Mouse (Mus musculus): ENCODE results near the gene Vasp. TPM values are rescaled to one million over a fixed set of nuclear protein-coding genes. Genes with fewer than 3 reads are reported as not detected.

Gene Vasp
- polyA plus RNA-seq, 1 experiment from 2014 or later: 69.3 TPM

GRCm38 (mm10) chr7:19301461-19302263 lies 30.0 kb upstream of the Vasp start:
- Histone ChIP-seq H3K9me3 (no peaks in the 10 kb centered on the region), H3K4me3 (peak overlapping the region; percentile 23), H3K27ac (no peak overlapping the region), H3K27me3 (peaks cover 53% of the 10 kb centered on the region), H3K4me1 (peaks cover 15% of the 10 kb centered on the region), H3K9ac (peak overlapping the region; percentile 19), H3K36me3 (no peaks in the 10 kb centered on the region), H3K4me2 (replicated peaks) (peak overlapping the region; percentile 43)
- no peak for ATAC-seq (ENCODE audit: insufficient number of reproducible peaks, insufficient read depth, low FRiP score, low TSS enrichment)
- WGBS: 11% methylated on average over 16 of the region's 16 CpGs

GRCm38 (mm10) chr7:19300501-19301421 lies 29.1 kb upstream of the Vasp start:
- Histone ChIP-seq H3K4me3 (peak overlapping the region; percentile 42), H3K9ac (peak overlapping the region; percentile 4; the same call in 1 of the 2 replicates)

GRCm38 (mm10) chr7:19299194-19299593 lies 27.6 kb upstream of the Vasp start:
- no peak overlapping the region for H3K27ac ChIP-seq
- no peaks in the 10 kb centered on the region for H3K36me3 ChIP-seq
- H3K4me1 ChIP-seq: peaks cover 15% of the 10 kb centered on the region
- H3K4me3 ChIP-seq: no peak overlapping the region
- no peak for ATAC-seq (ENCODE audit: insufficient number of reproducible peaks, insufficient read depth, low FRiP score, low TSS enrichment)
- H3K27me3 ChIP-seq: peaks cover 28% of the 10 kb centered on the region
- 24% methylated on average over 3 of the region's 3 CpGs for WGBS
- H3K9me3 ChIP-seq: no peaks in the 10 kb centered on the region
- H3K4me2 ChIP-seq (replicated peaks): no peak overlapping the region
- no peak overlapping the region for H3K9ac ChIP-seq

More at GRCm38 (mm10) chr7:19300501-19301421, 29.1 kb upstream of the Vasp start:
- H3K4me2 ChIP-seq (replicated peaks): peak overlapping the region; percentile 43
- under 1% methylated on average over 29 of the region's 29 CpGs for WGBS
- H3K27ac ChIP-seq: no peak overlapping the region
- ATAC-seq (ENCODE audit: insufficient number of reproducible peaks, insufficient read depth, low FRiP score, low TSS enrichment): peak; percentile 83
- no peaks in the 10 kb centered on the region for H3K9me3 ChIP-seq
- H3K36me3 ChIP-seq: no peaks in the 10 kb centered on the region
- H3K27me3 ChIP-seq: peaks cover 44% of the 10 kb centered on the region
- H3K4me1 ChIP-seq: peaks cover 15% of the 10 kb centered on the region

GRCm38 (mm10) chr7:19297794-19298193 lies 26.2 kb upstream of the Vasp start:
- ATAC-seq (ENCODE audit: insufficient number of reproducible peaks, insufficient read depth, low FRiP score, low TSS enrichment): no peak
- Histone ChIP-seq H3K4me3 (no peak overlapping the region), H3K36me3 (no peaks in the 10 kb centered on the region), H3K4me2 (replicated peaks) (no peak overlapping the region), H3K4me1 (peaks cover 7% of the 10 kb centered on the region), H3K27me3 (peaks cover 14% of the 10 kb centered on the region), H3K9me3 (no peaks in the 10 kb centered on the region), H3K27ac (no peak overlapping the region), H3K9ac (no peak overlapping the region)
- 89% methylated on average over 5 of the region's 5 CpGs for WGBS

GRCm38 (mm10) chr7:19297034-19297433 lies 25.4 kb upstream of the Vasp start:
- H3K9ac ChIP-seq: no peak overlapping the region
- H3K4me3 ChIP-seq: no peak overlapping the region
- H3K4me1 ChIP-seq: peaks cover 7% of the 10 kb centered on the region
- no peaks in the 10 kb centered on the region for H3K36me3 ChIP-seq
- peaks cover 7% of the 10 kb centered on the region for H3K27me3 ChIP-seq
- 86% methylated on average over 6 of the region's 6 CpGs for WGBS
- no peak overlapping the region for H3K27ac ChIP-seq
- H3K4me2 ChIP-seq (replicated peaks): no peak overlapping the region
- ATAC-seq (ENCODE audit: insufficient number of reproducible peaks, insufficient read depth, low FRiP score, low TSS enrichment): no peak
- no peaks in the 10 kb centered on the region for H3K9me3 ChIP-seq

DNA sequence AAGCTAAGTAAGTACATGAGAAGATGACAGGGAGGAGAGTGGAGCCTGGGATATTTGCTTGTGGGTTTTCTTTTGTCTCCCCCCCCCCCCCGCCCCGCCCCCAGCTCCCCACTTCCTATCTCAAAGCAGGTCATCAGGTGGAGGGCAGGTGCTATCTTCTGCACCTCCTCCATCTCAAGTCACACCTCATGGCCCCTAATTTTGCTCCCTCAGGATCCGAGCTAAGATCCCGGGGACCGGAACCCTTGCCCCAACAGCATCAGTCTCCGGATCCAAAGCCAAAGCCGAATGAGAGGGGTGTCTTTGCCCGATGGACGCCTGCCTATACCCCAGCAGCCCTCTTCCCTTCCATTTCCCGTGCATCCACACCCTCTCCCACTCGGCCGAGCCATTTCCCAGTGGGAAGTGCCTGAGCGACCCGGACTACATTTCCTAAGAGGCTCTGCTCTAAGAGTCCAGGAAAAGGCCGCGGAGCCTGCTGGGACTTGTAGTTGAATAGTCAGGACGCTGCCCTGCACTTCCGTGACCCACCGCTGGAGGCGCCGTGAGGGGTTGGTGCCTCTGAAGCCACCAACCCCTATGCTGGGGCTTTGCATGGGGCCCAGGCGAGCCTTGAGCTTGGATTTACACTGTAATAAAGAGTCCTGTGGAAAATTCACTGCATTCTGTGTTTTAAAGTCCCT lies 24.0 kb upstream of the Vasp start:
- Histone ChIP-seq H3K27me3 (no peaks in the 10 kb centered on the region), H3K9ac (no peak overlapping the region), H3K4me2 (replicated peaks) (peak overlapping the region; percentile 60), H3K9me3 (no peaks in the 10 kb centered on the region), H3K27ac (no peak overlapping the region), H3K4me1 (peaks cover 12% of the 10 kb centered on the region; the same call in 1 of the 2 replicates), H3K4me3 (peak overlapping the region; percentile 29), H3K36me3 (no peaks in the 10 kb centered on the region)
- peak; percentile 54; the same call in 1 of the 2 replicates for ATAC-seq (ENCODE audit: insufficient number of reproducible peaks, insufficient read depth, low FRiP score, low TSS enrichment)
- WGBS: 18% methylated on average over 21 of the region's 22 CpGs

DNA sequence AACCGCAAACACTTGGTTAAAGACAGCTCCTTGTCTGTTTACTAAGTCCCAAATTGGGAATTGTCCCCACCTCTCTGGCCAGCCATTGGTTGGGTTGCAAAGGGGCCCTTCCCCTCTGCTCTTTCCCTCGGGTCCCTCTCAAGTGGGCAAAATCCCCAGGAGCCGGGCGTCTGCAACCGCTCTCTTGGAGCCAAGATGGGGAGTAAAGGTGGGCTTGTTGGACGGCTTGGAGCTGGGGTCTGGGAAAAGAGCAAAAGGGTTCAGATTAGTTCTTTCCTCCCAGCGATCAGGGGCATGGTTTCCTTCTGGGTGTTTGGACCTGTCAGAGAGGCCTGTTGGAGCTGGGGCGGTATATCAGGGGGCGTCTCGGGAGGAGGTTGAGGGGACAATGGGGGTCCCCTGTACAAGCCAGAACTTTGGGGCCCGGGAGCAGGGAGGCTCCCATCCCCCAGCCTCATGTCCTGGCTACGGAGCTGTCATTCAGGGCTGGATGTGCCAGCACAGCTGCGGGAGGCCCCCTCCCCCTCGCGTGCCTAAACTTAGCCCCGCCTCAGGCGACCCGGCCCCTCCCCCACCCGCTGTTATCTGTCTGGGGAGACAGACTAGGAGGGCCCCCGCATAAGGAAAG lies 19.5 kb upstream of the Vasp start:
- Histone ChIP-seq H3K36me3 (no peaks in the 10 kb centered on the region), H3K4me3 (peak overlapping the region; percentile 26), H3K9me3 (no peaks in the 10 kb centered on the region), H3K4me1 (peaks cover 13% of the 10 kb centered on the region), H3K27ac (no peak overlapping the region), H3K9ac (peak overlapping the region; percentile 39), H3K4me2 (replicated peaks) (peak overlapping the region; percentile 50), H3K27me3 (no peaks in the 10 kb centered on the region)
- WGBS: 2% methylated on average over 20 of the region's 20 CpGs
- ATAC-seq (ENCODE audit: insufficient number of reproducible peaks, insufficient read depth, low FRiP score, low TSS enrichment): no peak; the same call in 1 of the 2 replicates

- H3K27ac ChIP-seq: no peak overlapping the region
- no peaks in the 10 kb centered on the region for H3K36me3 ChIP-seq
- no peak overlapping the region for H3K4me3 ChIP-seq
- H3K4me1 ChIP-seq: peaks cover 11% of the 10 kb centered on the region; the same call in 1 of the 2 replicates
- peaks cover 39% of the 10 kb centered on the region for H3K27me3 ChIP-seq
- no peak for ATAC-seq (ENCODE audit: insufficient number of reproducible peaks, insufficient read depth, low FRiP score, low TSS enrichment)
- H3K9ac ChIP-seq: no peak overlapping the region
- H3K4me2 ChIP-seq (replicated peaks): no peak overlapping the region
- H3K9me3 ChIP-seq: no peaks in the 10 kb centered on the region
- 21% methylated on average over 4 of the region's 4 CpGs for WGBS
Observed at GRCm38 (mm10) chr7:19284763-19285162, 13.1 kb upstream of the Vasp start.

DNA sequence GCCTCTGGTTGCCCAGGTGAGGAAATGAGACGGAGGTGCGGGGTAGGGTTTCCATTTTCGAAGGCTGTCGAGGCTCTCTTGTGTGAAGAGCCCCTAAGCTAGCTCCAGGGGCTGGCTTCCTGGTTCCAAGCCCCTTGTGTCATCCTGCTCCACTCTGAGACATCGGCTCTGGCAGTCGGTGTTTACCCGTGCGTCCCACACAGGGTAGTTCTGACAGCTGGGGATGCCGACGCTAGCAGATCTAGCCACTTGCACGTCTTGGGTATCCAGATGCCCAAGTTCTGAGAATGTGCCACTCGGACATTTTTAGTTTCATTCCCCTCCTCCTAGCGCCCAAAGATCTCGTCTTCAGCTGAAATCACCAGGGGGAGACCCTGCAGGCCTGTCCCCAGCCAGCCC lies 11.8 kb upstream of the Vasp start:
- 0 out of 2 replicates have a peak overlapping the region, but pooled peaks have one; percentile 48 for H3K9ac ChIP-seq
- WGBS: 38% methylated on average over 14 of the region's 14 CpGs
- no peak for ATAC-seq (ENCODE audit: insufficient number of reproducible peaks, insufficient read depth, low FRiP score, low TSS enrichment)

GRCm38 (mm10) chr7:19282791-19283405 lies 11.3 kb upstream of the Vasp start:
- H3K27me3 ChIP-seq: peaks cover 57% of the 10 kb centered on the region
- H3K9ac ChIP-seq: peak overlapping the region; percentile 48
- H3K4me3 ChIP-seq: peak overlapping the region; percentile 53
- H3K4me1 ChIP-seq: peaks cover 11% of the 10 kb centered on the region; the same call in 1 of the 2 replicates
- 2% methylated on average over 34 of the region's 35 CpGs for WGBS
- ATAC-seq (ENCODE audit: insufficient number of reproducible peaks, insufficient read depth, low FRiP score, low TSS enrichment): peak; percentile 54
- H3K36me3 ChIP-seq: no peaks in the 10 kb centered on the region
- H3K9me3 ChIP-seq: no peaks in the 10 kb centered on the region
- peak overlapping the region; percentile 54; the same call in 1 of the 2 replicates for H3K27ac ChIP-seq
- H3K4me2 ChIP-seq (replicated peaks): peak overlapping the region; percentile 90

More for the DNA sequence above, 11.8 kb upstream of the Vasp start:
- peak overlapping the region; percentile 90 for H3K4me2 ChIP-seq (replicated peaks)
- H3K4me1 ChIP-seq: peaks cover 11% of the 10 kb centered on the region; the same call in 1 of the 2 replicates
- no peaks in the 10 kb centered on the region for H3K36me3 ChIP-seq
- no peak overlapping the region for H3K27ac ChIP-seq
- no peaks in the 10 kb centered on the region for H3K9me3 ChIP-seq
- peak overlapping the region; percentile 53 for H3K4me3 ChIP-seq
- peaks cover 52% of the 10 kb centered on the region for H3K27me3 ChIP-seq
